9 mouse cellular contexts compared by ENCODE assay signal in genomic region chr12:4862672-4863071, GRCm38 (mm10). TPM values are rescaled to one million over a fixed set of nuclear protein-coding genes. Genes with fewer than 3 reads are reported as not detected.
DNase-seq lines count a peak whose midpoint lies in the region; ATAC-seq and TF ChIP-seq lines count a peak whose summit lies in the region.
"Had no signal": no experiment of that assay in that cellular context is flagged by ENCODE, and none has a peak within 500 bp of the region (broad histone marks: within the 10 kb centered on the region; RNA-seq: fewer than 3 reads in every experiment).

No protein-coding gene starts in this region.

- no peak for ATAC-seq in activated CD4-positive, CD25-positive, alpha-beta regulatory T cell, adult 4 months

- peak; percentile 57 for TF ChIP-seq CTCF in layer of hippocampus, adult 2 months (conservative IDR thresholded peaks at IDR 0.05)
- peak; percentile 44 for TF ChIP-seq CTCF in liver, adult 2 months (IDR thresholded peaks at IDR 0.05; ENCODE audit: low read depth, low read length)

- H3K27ac ChIP-seq in layer of hippocampus, adult 2 months = no peak overlapping the region
- H3K27ac ChIP-seq in liver, adult 2 months (replicated peaks; ENCODE audit: insufficient read depth, low read depth, low read length) = no peak overlapping the region

- H3K4me3 ChIP-seq in layer of hippocampus, adult 2 months = no peak overlapping the region
- no peak overlapping the region for H3K4me3 ChIP-seq in liver, adult 2 months (ENCODE audit: insufficient read depth, low read depth, low read length)

- H3K9ac ChIP-seq in liver, adult 2 months (ENCODE audit: low read depth, low read length) = no peak overlapping the region

- no peak for TF ChIP-seq POLR2A in liver, adult 2 months (IDR thresholded peaks at IDR 0.05; ENCODE audit: extremely low read depth, insufficient read depth, low read length)

- H3K36me3 ChIP-seq in liver, adult 2 months (ENCODE audit: control insufficient read depth, insufficient read depth, low read length) = no peaks in the 10 kb centered on the region

- WGBS in liver, adult 2 months = 96% methylated on average over 4 of the region's 4 CpGs

- H3K27me3 ChIP-seq in liver, adult 2 months (ENCODE audit: control insufficient read depth, insufficient read depth, low read length) = no peaks in the 10 kb centered on the region

- no peaks in the 10 kb centered on the region for H3K4me1 ChIP-seq in liver, adult 2 months (ENCODE audit: control insufficient read depth, insufficient read depth, low read length)

- DNase-seq in layer of hippocampus, adult 2 months (ENCODE audit: low spot score in 2 of 2) = no peak
- no peak for DNase-seq in layer of hippocampus, adult 11-12 months (ENCODE audit: low spot score)
- DNase-seq in A20 (ENCODE audit: low read depth, low spot score) (peak; percentile 48), ES-CJ7 (ENCODE audit: low read depth, low spot score) (peak; percentile 67)
- no peak for DNase-seq in liver, adult 2 months (ENCODE audit: extremely low read depth, low read depth, low spot score)
- DNase-seq in urinary bladder, postnatal 36 days (ENCODE audit: low spot score in 2 of 2) = no peak
- DNase-seq: cerebellum, postnatal 10 days; kidney, adult 8-10 months had no signal

- H3K79me2 ChIP-seq in liver, adult 2 months (ENCODE audit: control insufficient read depth, insufficient read depth, low read length) = no peaks in the 10 kb centered on the region

RNA-seq across cellular contexts. Expression of gene Mfsd2b, which starts 11.5 kb away (rescaled TPM):
- under 1 TPM; 0.59 to 1.00 TPM for total RNA-seq in layer of hippocampus, adult 2 months (2021)
- total RNA-seq in liver, adult 2 months (2014; rRNA removed) = 0.13 and 0.18 TPM in 2 replicates
- polyA plus RNA-seq in liver, adult 2 months (2012; rRNA removed) = 0.17 and 0.39 TPM in 2 replicates
- polyA plus RNA-seq in activated CD4-positive, CD25-positive, alpha-beta regulatory T cell, adult 4 months (2017; shearing (Covaris generic)) = under 1 TPM; 0.16 to 0.25 TPM

RNA-seq across cellular contexts. Expression of gene Wdcp, which starts 19.6 kb away (rescaled TPM):
- 10 to 100 TPM; 12.7 to 14.3 TPM for total RNA-seq in layer of hippocampus, adult 2 months (2021)
- total RNA-seq in liver, adult 2 months (2014; rRNA removed) = 7.9 and 8.0 TPM in 2 replicates
- polyA plus RNA-seq in liver, adult 2 months (2012; rRNA removed) = 7.4 and 8.4 TPM in 2 replicates
- polyA plus RNA-seq in activated CD4-positive, CD25-positive, alpha-beta regulatory T cell, adult 4 months (2017; shearing (Covaris generic)) = 10 to 100 TPM; 10.1 to 11.6 TPM

RNA-seq across cellular contexts. Expression of gene Fkbp1b, which starts 21.3 kb away (rescaled TPM):
- total RNA-seq in layer of hippocampus, adult 2 months (2021) = 10 to 100 TPM; 48.8 to 56.0 TPM
- total RNA-seq in liver, adult 2 months (2014; rRNA removed) = 0.13 and 0.55 TPM in 2 replicates
- 0.25 and 0.80 TPM in 2 replicates for polyA plus RNA-seq in liver, adult 2 months (2012; rRNA removed)
- polyA plus RNA-seq in activated CD4-positive, CD25-positive, alpha-beta regulatory T cell, adult 4 months (2017; shearing (Covaris generic)) = not detected

RNA-seq across cellular contexts. Expression of gene Ubxn2a, which starts 44.8 kb away (rescaled TPM):
- 10 to 100 TPM; 43.9 to 46.0 TPM for total RNA-seq in layer of hippocampus, adult 2 months (2021)
- 15.6 and 18.7 TPM in 2 replicates for total RNA-seq in liver, adult 2 months (2014; rRNA removed)
- 3.2 and 3.4 TPM in 2 replicates for polyA plus RNA-seq in liver, adult 2 months (2012; rRNA removed)
- 10 to 100 TPM; 12.1 to 15.2 TPM for polyA plus RNA-seq in activated CD4-positive, CD25-positive, alpha-beta regulatory T cell, adult 4 months (2017; shearing (Covaris generic))

RNA-seq across cellular contexts. Expression of gene Sf3b6, which starts 45.3 kb away (rescaled TPM):
- total RNA-seq in layer of hippocampus, adult 2 months (2021) = 10 to 100 TPM; 89.4 to 91.4 TPM
- 64.2 and 67.3 TPM in 2 replicates for total RNA-seq in liver, adult 2 months (2014; rRNA removed)
- polyA plus RNA-seq in liver, adult 2 months (2012; rRNA removed) = 14.3 and 24.2 TPM in 2 replicates
- polyA plus RNA-seq in activated CD4-positive, CD25-positive, alpha-beta regulatory T cell, adult 4 months (2017; shearing (Covaris generic)) = 100 to 1,000 TPM; 295 to 357 TPM

Comparison
In these comparisons a context has a peak if more than half of its experiments do, and no peak if none do; other contexts are left out.
1. DNase-seq: peak in A20 (single experiment) and ES-CJ7 (single experiment); none in layer of hippocampus, adult 2 months (0 of 2), layer of hippocampus, adult 11-12 months (single experiment), liver, adult 2 months (single experiment) and urinary bladder, postnatal 36 days (0 of 2).
2. RNA of gene Fkbp1b, which starts 21.3 kb away (total RNA-seq): 48.8 to 56.0 TPM in layer of hippocampus, adult 2 months; 0.13 to 0.55 TPM in liver, adult 2 months; every median in the first group is over 10 times any median in the second.